Mouse (Mus musculus) stomach, postnatal 0 days (tissue): ENCODE data around the gene Slc44a4.

Source experiments
- CTCF ChIP-seq: IDR thresholded peaks from 2 replicates; pipeline ENCODE4 v1.5.1; 2016; ENCODE audit warnings: antibody characterized with exemption, low read depth, mild to moderate bottlenecking, moderate library complexity
- EP300 ChIP-seq: optimal IDR thresholded peaks from 2 replicates; pipeline ENCODE3; 2016; ENCODE audit warnings: antibody characterized with exemption

GRCm38 (mm10) chr17:34960702-34961493 lies 46.6 kb downstream of the Slc44a4 start:
- TF ChIP-seq EP300 (peak; percentile 79), CTCF (no peak)
